Mouse (Mus musculus): ENCODE measurements around the gene Dpp6. TPM values are rescaled to one million over a fixed set of nuclear protein-coding genes. Genes with fewer than 3 reads are reported as not detected.

The Dpp6 gene
- polyA plus RNA-seq, 1 experiment from 2014 or later: 88.3 TPM

GRCm38 (mm10) chr5:27262751-27263150, 445.7 kb downstream of the Dpp6 start:
- Histone ChIP-seq H3K4me1 (peaks cover 45% of the 10 kb centered on the region), H3K27me3 (replicated peaks) (no peaks in the 10 kb centered on the region), H3K36me3 (no peaks in the 10 kb centered on the region), H3K27ac (replicated peaks) (peak overlapping the region; percentile 91), H3K9ac (replicated peaks) (peak overlapping the region; percentile 58), H3K9me3 (replicated peaks) (no peaks in the 10 kb centered on the region), H3K4me2 (peak overlapping the region; percentile 70), H3K4me3 (replicated peaks) (peak overlapping the region; percentile 48)
- WGBS: 10% methylated on average over 1 of the region's 1 CpGs
- ATAC-seq (ENCODE audit: low FRiP score): peak; percentile 23; the same call in 1 of the 2 replicates

DNA sequence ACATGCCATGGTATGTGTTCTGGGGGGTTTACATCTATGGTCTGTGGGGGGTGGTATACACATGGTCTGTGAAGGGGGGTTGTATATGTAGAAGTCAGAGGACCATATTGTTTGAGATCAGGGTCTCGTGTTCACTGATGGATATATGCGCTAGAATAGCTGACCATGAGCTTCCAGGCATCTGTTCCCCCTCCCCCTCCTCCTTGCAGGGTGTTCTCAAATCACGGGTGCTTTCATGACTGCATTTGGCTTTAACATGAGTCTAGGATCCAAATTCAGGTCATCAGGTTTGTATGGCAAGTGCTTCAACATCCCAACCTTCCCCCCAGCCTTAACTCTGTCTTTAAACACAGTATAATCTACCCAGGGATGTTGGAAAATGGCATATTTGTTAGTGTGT, 448.3 kb downstream of the Dpp6 start:
- no peak overlapping the region for H3K9ac ChIP-seq (replicated peaks)
- 85% methylated on average over 3 of the region's 3 CpGs for WGBS
- H3K9me3 ChIP-seq (replicated peaks): no peaks in the 10 kb centered on the region
- no peak overlapping the region for H3K4me3 ChIP-seq (replicated peaks)
- H3K36me3 ChIP-seq: no peaks in the 10 kb centered on the region
- no peaks in the 10 kb centered on the region for H3K27me3 ChIP-seq (replicated peaks)
- no peak for ATAC-seq (ENCODE audit: low FRiP score)
- peaks cover 45% of the 10 kb centered on the region for H3K4me1 ChIP-seq
- H3K4me2 ChIP-seq: peak overlapping the region; percentile 70
- H3K27ac ChIP-seq (replicated peaks): no peak overlapping the region

DNA sequence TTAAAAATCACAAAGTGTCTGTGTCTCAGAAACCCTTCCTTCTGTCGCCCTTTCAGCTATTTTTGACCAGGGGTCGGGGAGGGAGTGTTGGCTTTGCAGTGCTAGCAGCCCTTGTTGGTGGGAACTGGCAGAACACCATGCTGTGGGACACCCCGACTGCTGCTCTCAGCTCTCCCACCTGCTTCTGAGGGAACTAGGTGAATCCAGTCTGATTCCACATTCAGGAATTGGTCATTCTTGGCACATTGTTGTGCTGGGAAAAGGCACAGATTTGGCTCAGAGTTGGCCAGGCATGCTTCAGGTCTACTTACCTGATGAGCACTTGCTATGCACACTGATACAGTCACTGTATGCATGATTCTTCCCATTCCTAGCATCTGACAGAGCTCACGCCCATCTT, 454.3 kb downstream of the Dpp6 start:
- Histone ChIP-seq H3K4me3 (replicated peaks) (no peak overlapping the region), H3K27me3 (replicated peaks) (no peaks in the 10 kb centered on the region), H3K27ac (replicated peaks) (no peak overlapping the region), H3K36me3 (no peaks in the 10 kb centered on the region), H3K9me3 (replicated peaks) (no peaks in the 10 kb centered on the region), H3K4me1 (no peaks in the 10 kb centered on the region; the same call in 1 of the 2 replicates), H3K9ac (replicated peaks) (no peak overlapping the region), H3K4me2 (no peak overlapping the region)
- ATAC-seq (ENCODE audit: low FRiP score): no peak
- WGBS: 86% methylated on average over 4 of the region's 4 CpGs

DNA sequence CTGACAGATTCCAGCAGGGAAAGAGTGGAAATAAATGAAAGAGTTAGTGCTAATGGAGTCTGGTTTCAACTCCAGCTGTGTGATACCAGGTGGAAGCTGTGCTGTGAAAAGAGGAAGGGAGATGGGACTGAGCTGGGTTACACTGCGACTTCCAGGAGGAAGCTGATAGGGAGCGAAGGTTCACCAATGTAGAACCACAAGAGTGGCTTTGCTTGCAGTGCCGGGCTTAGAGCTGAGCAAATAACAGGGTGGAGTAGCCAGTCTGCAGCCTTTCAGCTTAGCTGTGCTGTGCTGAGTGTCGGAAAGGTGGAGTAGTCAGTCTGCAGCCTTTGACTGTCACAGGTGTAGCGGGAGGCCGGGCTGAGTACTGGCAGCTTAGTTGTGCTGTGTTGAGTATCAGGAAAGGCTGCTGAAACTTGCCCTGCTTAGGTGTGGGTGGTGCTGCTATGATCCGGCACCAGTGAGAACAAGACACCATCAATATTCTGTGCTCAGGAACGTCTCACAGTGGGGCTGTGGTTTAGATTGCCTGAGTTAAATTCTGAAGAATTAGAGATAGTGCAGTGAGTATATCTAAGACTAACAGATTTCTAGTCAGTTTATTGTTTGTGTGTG, 457.9 kb downstream of the Dpp6 start:
- no peak overlapping the region for H3K27ac ChIP-seq (replicated peaks)
- H3K9me3 ChIP-seq (replicated peaks): no peaks in the 10 kb centered on the region
- no peaks in the 10 kb centered on the region for H3K27me3 ChIP-seq (replicated peaks)
- H3K36me3 ChIP-seq: no peaks in the 10 kb centered on the region
- peaks cover 10% of the 10 kb centered on the region for H3K4me1 ChIP-seq
- no peak overlapping the region for H3K4me2 ChIP-seq
- no peak for ATAC-seq (ENCODE audit: low FRiP score)
- no peak overlapping the region for H3K4me3 ChIP-seq (replicated peaks)
- no peak overlapping the region for H3K9ac ChIP-seq (replicated peaks)
- 79% methylated on average over 8 of the region's 8 CpGs for WGBS

DNA sequence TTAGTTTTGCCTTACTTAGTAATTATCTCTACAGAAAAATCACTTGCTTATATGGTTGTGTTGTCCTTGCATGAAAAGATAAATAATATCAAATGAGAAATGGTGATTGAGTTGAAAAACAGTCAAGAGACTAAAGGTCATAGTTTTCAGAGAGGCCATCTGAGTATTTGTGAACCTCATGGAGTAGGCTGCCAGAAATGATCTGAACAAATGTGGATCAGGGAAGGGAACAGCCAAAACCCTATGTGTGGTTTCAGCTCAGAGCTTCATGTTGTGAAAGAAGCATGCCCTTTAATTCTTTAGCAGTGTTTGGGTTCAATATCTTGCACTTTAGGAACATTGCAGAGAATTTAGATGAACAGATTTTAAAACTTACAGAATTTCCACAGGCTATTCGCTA, 458.9 kb downstream of the Dpp6 start:
- WGBS: 79% methylated on average over 1 of the region's 1 CpGs

DNA sequence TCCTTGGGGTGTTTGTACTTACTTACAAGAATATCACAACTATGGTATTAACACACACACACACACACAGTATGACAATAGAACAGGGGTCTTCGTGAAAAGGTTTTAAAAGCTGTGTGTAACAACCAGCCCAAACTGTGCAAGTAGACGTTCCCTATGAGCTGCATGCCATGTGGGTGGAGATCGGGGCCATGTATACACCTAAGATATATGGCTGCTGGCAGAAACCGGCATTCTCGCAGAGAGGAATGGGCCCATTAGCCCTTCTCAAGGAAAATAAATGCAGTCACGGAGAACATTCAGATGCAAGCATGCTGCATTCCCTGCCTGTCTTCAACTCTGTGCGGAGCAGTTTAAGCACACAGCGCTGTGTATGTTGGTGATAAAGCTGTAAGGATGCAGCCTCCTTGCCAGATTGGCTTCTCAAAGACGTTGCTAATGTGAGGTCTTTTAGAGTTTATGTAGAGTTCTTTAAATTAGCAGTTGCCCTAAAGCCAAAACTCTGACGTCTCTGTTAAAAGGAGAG, 461.2 kb downstream of the Dpp6 start:
- peak; percentile 72 for ATAC-seq (ENCODE audit: low FRiP score)
- H3K27ac ChIP-seq (replicated peaks): peak overlapping the region; percentile 14; the same call in 1 of the 2 replicates

More for the DNA sequence above, 458.9 kb downstream of the Dpp6 start:
- no peak overlapping the region for H3K27ac ChIP-seq (replicated peaks)
- H3K4me1 ChIP-seq: peaks cover 10% of the 10 kb centered on the region
- no peak for ATAC-seq (ENCODE audit: low FRiP score)
- no peak overlapping the region for H3K4me3 ChIP-seq (replicated peaks)
- H3K27me3 ChIP-seq (replicated peaks): no peaks in the 10 kb centered on the region
- no peak overlapping the region for H3K9ac ChIP-seq (replicated peaks)
- H3K9me3 ChIP-seq (replicated peaks): no peaks in the 10 kb centered on the region
- H3K36me3 ChIP-seq: no peaks in the 10 kb centered on the region
- H3K4me2 ChIP-seq: no peak overlapping the region

GRCm38 (mm10) chr5:27286876-27287275, 469.9 kb downstream of the Dpp6 start:
- ATAC-seq (ENCODE audit: low FRiP score): no peak
- no peak overlapping the region for H3K4me3 ChIP-seq (replicated peaks)
- H3K27ac ChIP-seq (replicated peaks): no peak overlapping the region
- no peaks in the 10 kb centered on the region for H3K9me3 ChIP-seq (replicated peaks)
- no peaks in the 10 kb centered on the region for H3K36me3 ChIP-seq
- WGBS: 43% methylated on average over 4 of the region's 4 CpGs
- 0 out of 2 replicates have a peak, but pooled peaks cover 9% of the 10 kb centered on the region for H3K4me1 ChIP-seq
- no peaks in the 10 kb centered on the region for H3K27me3 ChIP-seq (replicated peaks)
- H3K4me2 ChIP-seq: no peak overlapping the region
- no peak overlapping the region for H3K9ac ChIP-seq (replicated peaks)

More for the DNA sequence above, 461.2 kb downstream of the Dpp6 start:
- 42% methylated on average over 10 of the region's 10 CpGs for WGBS
- no peak overlapping the region for H3K4me3 ChIP-seq (replicated peaks)
- H3K27me3 ChIP-seq (replicated peaks): no peaks in the 10 kb centered on the region
- no peaks in the 10 kb centered on the region for H3K36me3 ChIP-seq
- no peak overlapping the region for H3K4me2 ChIP-seq
- H3K9me3 ChIP-seq (replicated peaks): no peaks in the 10 kb centered on the region
- H3K9ac ChIP-seq (replicated peaks): no peak overlapping the region
- H3K4me1 ChIP-seq: peaks cover 14% of the 10 kb centered on the region

GRCm38 (mm10) chr5:27291378-27291777, 474.4 kb downstream of the Dpp6 start:
- Histone ChIP-seq H3K27me3 (replicated peaks) (no peaks in the 10 kb centered on the region), H3K9ac (replicated peaks) (no peak overlapping the region), H3K27ac (replicated peaks) (no peak overlapping the region), H3K4me1 (0 out of 2 replicates have a peak, but pooled peaks cover 5% of the 10 kb centered on the region), H3K9me3 (replicated peaks) (no peaks in the 10 kb centered on the region), H3K36me3 (0 out of 2 replicates have a peak, but pooled peaks cover 7% of the 10 kb centered on the region), H3K4me2 (no peak overlapping the region), H3K4me3 (replicated peaks) (no peak overlapping the region)
- 89% methylated on average over 8 of the region's 8 CpGs for WGBS
- ATAC-seq (ENCODE audit: low FRiP score): no peak

- ATAC-seq (ENCODE audit: low FRiP score): no peak
- Histone ChIP-seq H3K4me1 (no peaks in the 10 kb centered on the region), H3K9ac (replicated peaks) (no peak overlapping the region), H3K27me3 (replicated peaks) (no peaks in the 10 kb centered on the region), H3K27ac (replicated peaks) (no peak overlapping the region), H3K36me3 (0 out of 2 replicates have a peak, but pooled peaks cover 7% of the 10 kb centered on the region), H3K4me3 (replicated peaks) (no peak overlapping the region), H3K4me2 (no peak overlapping the region), H3K9me3 (replicated peaks) (no peaks in the 10 kb centered on the region)
- 91% methylated on average over 7 of the region's 7 CpGs for WGBS
Observed at GRCm38 (mm10) chr5:27292236-27292635, 475.2 kb downstream of the Dpp6 start.

DNA sequence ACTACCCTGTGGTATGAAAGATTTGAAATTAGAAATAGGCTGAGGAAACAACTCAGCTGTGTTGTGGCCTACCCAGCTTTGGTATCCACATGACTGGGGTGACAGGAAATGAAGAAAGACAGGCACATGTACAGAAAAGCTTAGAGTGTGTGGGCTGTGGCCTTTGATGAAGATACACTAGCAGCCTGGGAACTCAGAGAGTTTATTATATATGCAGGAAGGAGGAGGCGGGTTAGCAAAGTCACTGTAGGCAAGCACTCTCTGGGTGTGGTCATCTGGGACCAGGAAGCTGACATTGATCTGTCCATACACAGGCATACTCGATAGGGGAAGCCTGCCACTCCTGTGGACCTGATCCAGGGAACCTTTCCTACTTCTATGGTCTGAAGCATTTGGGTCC, 487.1 kb downstream of the Dpp6 start:
- Histone ChIP-seq H3K27me3 (replicated peaks) (no peaks in the 10 kb centered on the region), H3K9ac (replicated peaks) (no peak overlapping the region), H3K4me3 (replicated peaks) (no peak overlapping the region), H3K27ac (replicated peaks) (no peak overlapping the region), H3K4me1 (peaks cover 8% of the 10 kb centered on the region; the same call in 1 of the 2 replicates), H3K9me3 (replicated peaks) (no peaks in the 10 kb centered on the region), H3K4me2 (no peak overlapping the region), H3K36me3 (no peaks in the 10 kb centered on the region)
- 91% methylated on average over 2 of the region's 2 CpGs for WGBS
- no peak for ATAC-seq (ENCODE audit: low FRiP score)

DNA sequence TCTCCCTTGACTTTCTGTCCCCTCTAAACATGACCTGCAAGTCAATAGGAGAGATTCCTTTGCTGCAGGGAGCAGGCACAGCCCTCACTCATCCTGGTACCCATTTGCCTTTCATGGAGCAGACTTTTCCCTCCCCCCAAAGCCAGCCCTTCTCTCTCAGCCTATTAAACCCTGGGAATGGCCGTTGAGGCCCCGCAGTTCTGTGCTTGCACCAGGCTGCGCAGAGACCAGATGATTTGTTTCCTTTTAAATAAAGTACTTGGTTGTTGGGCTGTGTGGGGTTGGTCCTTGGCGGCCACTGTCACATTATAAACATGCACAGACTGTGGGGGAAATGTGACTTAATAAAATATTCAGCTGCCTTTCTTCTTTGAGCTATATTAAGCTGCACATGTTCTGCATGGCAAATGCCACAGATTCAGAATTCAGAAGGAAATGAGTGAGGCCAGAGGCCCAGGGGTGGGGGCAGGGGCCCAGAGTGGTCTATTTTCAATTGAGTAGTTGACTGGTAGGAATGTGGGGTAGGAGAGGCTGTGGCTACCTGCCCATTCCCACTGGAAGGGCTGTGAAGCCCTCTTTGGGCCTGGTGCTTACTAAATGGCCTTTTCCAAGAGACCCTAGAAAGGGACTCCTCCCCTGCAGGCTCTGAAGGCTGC, 489.6 kb downstream of the Dpp6 start:
- Histone ChIP-seq H3K9me3 (replicated peaks) (no peaks in the 10 kb centered on the region), H3K27ac (replicated peaks) (peak overlapping the region; percentile 74), H3K4me3 (replicated peaks) (no peak overlapping the region), H3K9ac (replicated peaks) (no peak overlapping the region), H3K4me1 (peaks cover 8% of the 10 kb centered on the region; the same call in 1 of the 2 replicates), H3K4me2 (no peak overlapping the region), H3K27me3 (replicated peaks) (no peaks in the 10 kb centered on the region), H3K36me3 (no peaks in the 10 kb centered on the region)
- ATAC-seq (ENCODE audit: low FRiP score): peak; percentile 90
- WGBS: 15% methylated on average over 4 of the region's 4 CpGs

DNA sequence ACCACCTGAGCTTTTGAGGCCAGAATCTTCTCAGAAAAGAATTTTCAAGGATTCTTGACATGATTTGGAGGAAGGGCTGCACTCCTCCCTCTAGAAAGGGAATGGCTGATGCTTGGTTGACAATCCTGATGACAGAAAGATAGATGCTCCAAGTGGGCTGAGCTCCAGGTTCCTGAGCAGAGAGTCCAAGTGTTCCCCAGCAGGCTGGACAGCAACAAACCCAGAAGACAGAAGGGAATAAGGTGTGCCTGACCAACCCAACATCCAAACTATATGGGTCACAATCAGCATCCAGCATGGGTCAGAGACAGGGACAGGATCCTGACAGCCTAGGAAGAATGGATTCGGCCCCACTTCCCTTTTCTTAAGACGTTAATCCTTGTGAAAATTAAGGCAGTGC, 493.2 kb downstream of the Dpp6 start:
- Histone ChIP-seq H3K27ac (replicated peaks) (no peak overlapping the region), H3K9ac (replicated peaks) (no peak overlapping the region), H3K9me3 (replicated peaks) (no peaks in the 10 kb centered on the region), H3K4me1 (peaks cover 8% of the 10 kb centered on the region; the same call in 1 of the 2 replicates), H3K27me3 (replicated peaks) (no peaks in the 10 kb centered on the region), H3K4me3 (replicated peaks) (no peak overlapping the region), H3K4me2 (no peak overlapping the region), H3K36me3 (no peaks in the 10 kb centered on the region)
- WGBS: 65% methylated on average over 2 of the region's 2 CpGs
- ATAC-seq (ENCODE audit: low FRiP score): no peak
